10 mouse cellular contexts compared by ENCODE assay signal in genomic region chr10:94107168-94107567, GRCm38 (mm10). TPM values are rescaled to one million over a fixed set of nuclear protein-coding genes. Genes with fewer than 3 reads are reported as not detected.
A peak's percentile ranks its signal among the peaks of the same experiment; 100 is the strongest.
DNase-seq lines count a peak whose midpoint lies in the region; TF ChIP-seq lines count a peak whose summit lies in the region.
"Had no signal": no experiment of that assay in that cellular context is flagged by ENCODE, and none has a peak within 500 bp of the region (broad histone marks: within the 10 kb centered on the region; RNA-seq: fewer than 3 reads in every experiment).

No protein-coding gene starts in this region.

- peak in 1 of 2 experiments; percentile 30; a peak in 1 of 4 replicates for TF ChIP-seq EP300 in MEL (IDR thresholded peaks at IDR 0.05; ENCODE audit: low read depth in 1 of 2, low read length in 2 of 2)

- no peak for TF ChIP-seq RAD21 in MEL (IDR thresholded peaks at IDR 0.05; ENCODE audit: low read depth, low read length)

- peaks cover 4 to 15% of the 10 kb centered on the region in 2 experiments for H3K4me1 ChIP-seq in MEL (ENCODE audit: control insufficient read depth in 1 of 2, insufficient read depth in 2 of 2, low read length in 2 of 2)
- H3K4me1 ChIP-seq in lung, adult 2 months (ENCODE audit: control insufficient read depth, insufficient read depth, low read length): peaks cover 6% of the 10 kb centered on the region

- intact Hi-C loops in left cerebral cortex, postnatal 25 days (cut with DNase I): no loop called here
- intact Hi-C loops in left cerebral cortex, postnatal 36 days (cut with DNase I): no loop called here

- no peaks in the 10 kb centered on the region for H3K9me3 ChIP-seq in MEL (replicated peaks; ENCODE audit: insufficient read depth, low read length)
- H3K9me3 ChIP-seq: limb, embryonic 15.5 days had no signal

- H3K79me2 ChIP-seq in MEL (ENCODE audit: control insufficient read depth, insufficient read depth, low read length, poor library complexity): no peaks in the 10 kb centered on the region

- no peaks in the 10 kb centered on the region for H3K27me3 ChIP-seq in MEL (ENCODE audit: control insufficient read depth in 1 of 2, insufficient read depth in 2 of 2, low read length in 2 of 2)
- H3K27me3 ChIP-seq: limb, embryonic 15.5 days had no signal

- no peak for TF ChIP-seq POLR2A in MEL (IDR thresholded peaks at IDR 0.05; ENCODE audit: control insufficient read depth in 1 of 2, insufficient read depth in 1 of 2, low read depth in 1 of 2, low read length in 2 of 2, poor library complexity in 1 of 2)
- TF ChIP-seq POLR2A in lung, adult 2 months (IDR thresholded peaks at IDR 0.05; ENCODE audit: borderline replicate concordance, extremely low read depth, low read depth, low read length): no peak

- no peak overlapping the region for H3K9ac ChIP-seq in MEL (ENCODE audit: control insufficient read depth, low read depth, low read length, poor library complexity, severe bottlenecking)
- H3K9ac ChIP-seq: limb, embryonic 15.5 days had no signal

- 9% methylated on average over 4 of the region's 4 CpGs for WGBS in lung, adult 2 months

- TF ChIP-seq CTCF in MEL (IDR thresholded peaks at IDR 0.05 in 2 of 3, conservative IDR thresholded peaks at IDR 0.05 in 1 of 3; ENCODE audit: control insufficient read depth in 1 of 3, insufficient read depth in 1 of 3, low read depth in 2 of 3, low read length in 3 of 3, poor library complexity in 1 of 3, severe bottlenecking in 1 of 3): no peak
- TF ChIP-seq CTCF in lung, adult 2 months (IDR thresholded peaks at IDR 0.05; ENCODE audit: insufficient read depth, low read length): no peak

- peak; percentile 59 for DNase-seq in MEL (ENCODE audit: low read depth, low spot score)
- peak; percentile 9 to 25 for DNase-seq in adrenal gland, postnatal 36 days
- DNase-seq in heart, postnatal 4 days: peak; percentile 24
- DNase-seq in lung, adult 2 months: peak; percentile 26
- no peak for DNase-seq in right cerebral cortex, postnatal 36 days (ENCODE audit: low spot score in 2 of 2)
- no peak for DNase-seq in left cerebral cortex, postnatal 25 days (ENCODE audit: low spot score in 2 of 2)
- DNase-seq in left cerebral cortex, postnatal 36 days (ENCODE audit: low spot score in 2 of 2): no peak
- DNase-seq: cerebellum, adult 2 months had no signal

- H3K27ac ChIP-seq in MEL (ENCODE audit: control insufficient read depth, low read depth, low read length): no peak overlapping the region
- H3K27ac ChIP-seq: limb, embryonic 15.5 days had no signal

- peaks cover 0 to 12% of the 10 kb centered on the region in 2 experiments; a peak in 2 of 4 replicates for H3K36me3 ChIP-seq in MEL (ENCODE audit: control insufficient read depth in 1 of 2, insufficient read depth in 2 of 2, low read length in 2 of 2)
- H3K36me3 ChIP-seq: limb, embryonic 15.5 days had no signal

- no peak overlapping the region for H3K4me3 ChIP-seq in MEL (ENCODE audit: control insufficient read depth in 1 of 2, insufficient read depth in 1 of 2, low read depth in 2 of 2, low read length in 2 of 2)
- H3K4me3 ChIP-seq in lung, adult 2 months (replicated peaks; ENCODE audit: extremely low read depth, low read depth, low read length): peak overlapping the region; percentile 14
- H3K4me3 ChIP-seq: erythroblast, embryonic 14.5 days; limb, embryonic 15.5 days had no signal

TF ChIP-seq in MEL, 35 proteins besides CTCF, POLR2A, EP300 and RAD21:
- peak; percentile 64 for TF ChIP-seq RCOR1 (IDR thresholded peaks at IDR 0.05; ENCODE audit: low read depth, low read length)
- TF ChIP-seq ETS1 (IDR thresholded peaks at IDR 0.05; ENCODE audit: low read depth, low read length): peak; percentile 58; the same call in 1 of the 2 replicates
- TF ChIP-seq GATA1 (IDR thresholded peaks at IDR 0.05; ENCODE audit: low read depth, low read length): no peak

RNA-seq across cellular contexts. Expression of gene Nr2c1, which starts 40.7 kb away (rescaled TPM):
- 3.3 and 3.6 TPM in 2 replicates for total RNA-seq in MEL (2012; rRNA removed)
- polyA plus RNA-seq in MEL (2012; ENCODE audit: insufficient read depth in 1 of 2, insufficient read length in 2 of 2, low read depth in 1 of 2, low replicate concordance in 2 of 2, missing spikeins in 1 of 2): 1 to 10 TPM in 1 of 2 experiments, not detected in 1; 5.7 TPM
- 10 to 100 TPM; 11.8 to 15.8 TPM for total RNA-seq in adrenal gland, postnatal 36 days (2021)
- total RNA-seq in heart, postnatal 4 days (2021): 10 to 100 TPM; 10.2 to 10.7 TPM
- polyA plus RNA-seq in lung, adult 2 months (2012; rRNA removed): 3.8 and 5.2 TPM in 2 replicates
- total RNA-seq in left cerebral cortex, postnatal 25 days (2021): 1 to 10 TPM; 7.8 to 8.3 TPM
- total RNA-seq in left cerebral cortex, postnatal 36 days (2021): 1 to 10 TPM; 7.3 to 8.6 TPM

Comparison
In these comparisons a context has a peak if more than half of its experiments do, and no peak if none do; other contexts are left out.
1. DNase-seq: peak in MEL (single experiment), adrenal gland, postnatal 36 days (2 of 2), heart, postnatal 4 days (single experiment) and lung, adult 2 months (single experiment); none in right cerebral cortex, postnatal 36 days (0 of 2), left cerebral cortex, postnatal 25 days (0 of 2) and left cerebral cortex, postnatal 36 days (0 of 2).